Mouse (Mus musculus): ENCODE data around the gene Wdr5b. TPM values are rescaled to one million over a fixed set of nuclear protein-coding genes. Genes with fewer than 3 reads are reported as not detected.
"Not testable (repeated sequence)": the region's sequence is repeated elsewhere in the genome, so short reads cannot be mapped to it uniquely, and the experiment has no call there.

Gene Wdr5b
- polyA plus RNA-seq, 1 experiment from 2014 or later, result 11.6 TPM

DNA sequence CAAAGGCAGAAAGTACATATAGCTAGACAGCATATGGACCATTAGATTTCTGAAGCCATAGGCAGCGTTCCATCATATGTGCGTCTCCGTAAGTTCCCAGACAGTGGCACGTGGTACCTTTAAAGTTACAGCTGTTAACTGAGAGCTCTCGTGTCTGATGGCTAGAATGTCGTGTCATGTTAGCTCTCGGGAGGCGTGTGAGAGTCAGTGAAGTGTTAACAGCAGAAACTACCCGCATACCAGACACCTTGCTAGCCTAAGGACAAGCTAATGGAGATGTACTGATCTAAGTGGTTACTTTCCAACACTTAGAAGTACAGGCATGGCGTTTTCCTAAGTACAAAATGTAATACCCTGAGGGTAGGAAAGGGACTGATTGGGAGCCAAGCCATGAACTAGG lies 2.1 kb downstream of the Wdr5b start:
- DNase-seq (ENCODE audit: low spot score), result no peak
- Histone ChIP-seq H3K27ac (ENCODE audit: low read depth, low read length) (no peak overlapping the region), H3K36me3 (ENCODE audit: control insufficient read depth, insufficient read depth, low read length) (peaks cover 9% of the 10 kb centered on the region; the same call in 1 of the 2 replicates), H3K9me3 (ENCODE audit: control insufficient read depth, low read length) (no peaks in the 10 kb centered on the region), H3K4me3 (ENCODE audit: low read depth, low read length) (no peak overlapping the region), H3K4me2 (ENCODE audit: low read depth, low read length, severe bottlenecking) (no peak overlapping the region), H3K27me3 (ENCODE audit: control insufficient read depth, insufficient read depth, low read length) (no peaks in the 10 kb centered on the region), H3K4me1 (replicated peaks; ENCODE audit: control insufficient read depth, insufficient read depth, low read length) (0 out of 2 replicates have a peak, but pooled peaks cover 6% of the 10 kb centered on the region), H3K9ac (ENCODE audit: low read length) (no peak overlapping the region)
- 88% methylated on average over 10 of the region's 10 CpGs for WGBS
- no peak for ATAC-seq (replicated peaks; ENCODE audit: low FRiP score)

DNA sequence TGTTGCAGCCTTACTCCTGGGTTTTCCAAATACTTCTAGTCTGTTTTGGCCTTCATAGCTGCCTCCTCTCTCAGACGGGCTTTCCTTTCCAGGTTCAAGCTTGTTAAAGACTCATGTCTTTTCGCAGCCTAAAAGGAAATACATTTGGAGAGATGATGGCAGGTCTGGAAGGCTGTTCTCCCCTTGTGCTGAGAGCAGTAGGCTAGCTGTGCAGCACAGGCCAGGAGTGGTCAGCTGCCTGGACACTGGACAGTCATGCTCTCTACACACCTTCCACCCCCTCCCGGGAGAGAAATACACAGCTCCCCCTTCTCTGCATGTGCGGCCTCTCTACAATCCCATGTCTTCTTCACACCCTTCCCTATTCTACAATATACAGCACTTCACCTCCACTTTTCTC lies 3.0 kb downstream of the Wdr5b start:
- H3K27me3 ChIP-seq (ENCODE audit: control insufficient read depth, insufficient read depth, low read length), result no peaks in the 10 kb centered on the region
- H3K4me3 ChIP-seq (ENCODE audit: low read depth, low read length), result no peak overlapping the region
- WGBS, result 84% methylated on average over 4 of the region's 4 CpGs
- H3K27ac ChIP-seq (ENCODE audit: low read depth, low read length), result no peak overlapping the region
- peaks cover 12% of the 10 kb centered on the region for H3K36me3 ChIP-seq (ENCODE audit: control insufficient read depth, insufficient read depth, low read length)
- DNase-seq (ENCODE audit: low spot score) (no peak), ATAC-seq (replicated peaks; ENCODE audit: low FRiP score) (no peak)
- H3K9me3 ChIP-seq (ENCODE audit: control insufficient read depth, low read length), result no peaks in the 10 kb centered on the region
- H3K4me2 ChIP-seq (ENCODE audit: low read depth, low read length, severe bottlenecking), result no peak overlapping the region
- no peak overlapping the region for H3K9ac ChIP-seq (ENCODE audit: low read length)
- 0 out of 2 replicates have a peak, but pooled peaks cover 6% of the 10 kb centered on the region for H3K4me1 ChIP-seq (replicated peaks; ENCODE audit: control insufficient read depth, insufficient read depth, low read length)

DNA sequence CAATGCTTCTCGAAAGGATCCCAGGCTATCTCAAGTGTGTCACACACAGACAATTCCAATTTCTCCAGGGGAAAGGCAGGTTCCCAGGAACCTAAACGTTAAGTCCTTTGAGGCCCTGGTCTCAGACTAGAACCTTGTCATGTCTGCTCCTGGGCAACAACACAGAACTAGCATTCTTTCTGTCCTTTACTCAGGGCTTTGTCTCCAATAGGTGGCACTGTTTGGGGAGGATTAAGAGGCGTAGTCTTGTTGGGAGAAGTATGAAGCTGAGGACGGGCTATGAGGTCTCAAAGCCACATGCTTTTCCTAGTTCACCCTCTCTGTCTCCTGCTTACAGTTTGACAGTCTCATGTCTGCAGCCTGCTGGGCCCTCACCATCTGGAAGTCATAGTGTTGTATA lies 6.5 kb downstream of the Wdr5b start:
- ATAC-seq (replicated peaks; ENCODE audit: low FRiP score) (no peak), DNase-seq (ENCODE audit: low spot score) (no peak)
- H3K27ac ChIP-seq (ENCODE audit: low read depth, low read length), result no peak overlapping the region
- no peak overlapping the region for H3K4me3 ChIP-seq (ENCODE audit: low read depth, low read length)
- H3K4me1 ChIP-seq (replicated peaks; ENCODE audit: control insufficient read depth, insufficient read depth, low read length), result 0 out of 2 replicates have a peak, but pooled peaks cover under 1% of the 10 kb centered on the region
- H3K36me3 ChIP-seq (ENCODE audit: control insufficient read depth, insufficient read depth, low read length), result peaks cover 12% of the 10 kb centered on the region
- WGBS, result 88% methylated on average over 4 of the region's 4 CpGs
- H3K9ac ChIP-seq (ENCODE audit: low read length), result no peak overlapping the region
- H3K27me3 ChIP-seq (ENCODE audit: control insufficient read depth, insufficient read depth, low read length), result no peaks in the 10 kb centered on the region
- no peak overlapping the region for H3K4me2 ChIP-seq (ENCODE audit: low read depth, low read length, severe bottlenecking)
- H3K9me3 ChIP-seq (ENCODE audit: control insufficient read depth, low read length), result no peaks in the 10 kb centered on the region

DNA sequence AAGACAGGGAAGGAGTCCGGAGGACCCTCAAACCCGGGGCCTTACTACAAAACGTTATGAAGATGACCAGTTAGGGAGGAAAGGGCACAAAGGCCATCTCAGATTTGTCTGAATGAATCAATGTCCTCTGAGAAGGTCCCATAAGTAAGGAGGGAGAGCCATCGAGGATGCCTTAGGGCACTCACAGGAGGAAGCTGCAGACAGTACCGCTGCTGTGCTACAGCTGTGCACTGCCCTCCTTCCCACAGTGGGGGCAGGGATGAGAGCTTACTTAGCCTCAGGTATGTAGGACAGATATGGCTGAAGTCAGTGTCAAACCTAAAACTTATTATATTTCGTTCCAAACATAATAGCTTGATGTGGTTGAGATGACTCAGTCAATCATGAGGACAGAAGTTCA lies 10.5 kb downstream of the Wdr5b start:
- no peaks in the 10 kb centered on the region for H3K9me3 ChIP-seq (ENCODE audit: control insufficient read depth, low read length)
- ATAC-seq (replicated peaks; ENCODE audit: low FRiP score), result no peak
- no peak overlapping the region for H3K4me2 ChIP-seq (ENCODE audit: low read depth, low read length, severe bottlenecking)
- H3K9ac ChIP-seq (ENCODE audit: low read length), result no peak overlapping the region
- no peak overlapping the region for H3K4me3 ChIP-seq (ENCODE audit: low read depth, low read length)
- WGBS, result 88% methylated on average over 6 of the region's 6 CpGs
- H3K27me3 ChIP-seq (ENCODE audit: control insufficient read depth, insufficient read depth, low read length), result no peaks in the 10 kb centered on the region
- H3K36me3 ChIP-seq (ENCODE audit: control insufficient read depth, insufficient read depth, low read length), result peaks cover 10% of the 10 kb centered on the region
- DNase-seq (ENCODE audit: low spot score), result no peak
- H3K4me1 ChIP-seq (replicated peaks; ENCODE audit: control insufficient read depth, insufficient read depth, low read length), result no peaks in the 10 kb centered on the region
- H3K27ac ChIP-seq (ENCODE audit: low read depth, low read length), result no peak overlapping the region

- H3K4me3 ChIP-seq (ENCODE audit: low read depth, low read length), result no peak overlapping the region
- H3K36me3 ChIP-seq (ENCODE audit: control insufficient read depth, insufficient read depth, low read length), result no peaks in the 10 kb centered on the region; the same call in 1 of the 2 replicates
- H3K27ac ChIP-seq (ENCODE audit: low read depth, low read length), result no peak overlapping the region
- ATAC-seq (replicated peaks; ENCODE audit: low FRiP score), result no peak
- H3K9ac ChIP-seq (ENCODE audit: low read length), result no peak overlapping the region
- H3K9me3 ChIP-seq (ENCODE audit: control insufficient read depth, low read length), result no peaks in the 10 kb centered on the region
- H3K27me3 ChIP-seq (ENCODE audit: control insufficient read depth, insufficient read depth, low read length), result no peaks in the 10 kb centered on the region
- no peaks in the 10 kb centered on the region for H3K4me1 ChIP-seq (replicated peaks; ENCODE audit: control insufficient read depth, insufficient read depth, low read length)
- 90% methylated on average over 6 of the region's 6 CpGs for WGBS
- no peak overlapping the region for H3K4me2 ChIP-seq (ENCODE audit: low read depth, low read length, severe bottlenecking)
- DNase-seq (ENCODE audit: low spot score), result no peak
These were observed 12.7 kb downstream of the Wdr5b start for GRCm38 (mm10) chr16:36053524-36054275.

DNA sequence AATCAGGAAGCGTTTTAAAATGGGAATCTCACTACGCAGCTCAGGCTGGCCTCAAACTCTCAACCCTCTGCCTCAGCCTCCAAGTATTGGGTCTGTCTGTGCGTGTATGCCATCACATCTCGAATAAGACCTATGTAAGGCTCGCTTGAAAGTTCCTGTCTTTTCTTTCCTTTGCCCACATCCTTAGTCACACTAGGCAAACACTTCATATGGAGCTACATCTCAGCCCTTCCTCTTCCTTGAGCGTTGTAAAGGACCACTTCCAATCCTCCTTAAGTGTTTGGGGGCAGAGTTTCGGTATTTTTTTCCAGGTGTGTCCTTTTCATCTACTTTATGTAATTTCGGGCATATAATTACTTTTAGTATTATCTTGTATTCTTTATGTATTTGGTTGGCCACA lies 13.9 kb downstream of the Wdr5b start:
- H3K9ac ChIP-seq (ENCODE audit: low read length), result no peak overlapping the region
- no peaks in the 10 kb centered on the region for H3K9me3 ChIP-seq (ENCODE audit: control insufficient read depth, low read length)
- ATAC-seq (replicated peaks; ENCODE audit: low FRiP score), result no peak
- H3K27ac ChIP-seq (ENCODE audit: low read depth, low read length), result no peak overlapping the region
- H3K27me3 ChIP-seq (ENCODE audit: control insufficient read depth, insufficient read depth, low read length), result no peaks in the 10 kb centered on the region
- H3K4me3 ChIP-seq (ENCODE audit: low read depth, low read length), result no peak overlapping the region
- WGBS, result 92% methylated on average over 8 of the region's 8 CpGs
- H3K36me3 ChIP-seq (ENCODE audit: control insufficient read depth, insufficient read depth, low read length), result no peaks in the 10 kb centered on the region; the same call in 1 of the 2 replicates
- H3K4me1 ChIP-seq (replicated peaks; ENCODE audit: control insufficient read depth, insufficient read depth, low read length), result no peaks in the 10 kb centered on the region
- H3K4me2 ChIP-seq (ENCODE audit: low read depth, low read length, severe bottlenecking), result no peak overlapping the region
- DNase-seq (ENCODE audit: low spot score), result no peak

DNA sequence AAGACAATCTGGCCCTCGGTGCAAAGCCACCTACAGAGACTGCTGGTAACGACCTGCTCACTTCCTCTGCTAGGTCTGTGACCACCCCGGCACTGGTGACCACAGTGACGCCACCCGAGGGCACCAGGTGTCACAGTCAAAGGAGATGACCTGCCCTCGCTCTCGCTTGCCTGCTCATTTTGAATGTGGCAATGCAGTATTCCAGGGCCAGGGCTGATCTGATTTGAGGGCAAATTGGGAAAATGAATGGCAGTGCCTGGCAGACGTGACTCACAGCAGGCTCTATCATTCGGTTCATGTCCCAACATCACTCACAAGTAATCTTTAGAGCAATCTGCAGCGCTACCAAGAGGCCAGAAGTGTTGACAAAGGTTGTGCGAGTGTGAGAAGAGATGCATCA lies 15.4 kb downstream of the Wdr5b start:
- Histone ChIP-seq H3K27ac (ENCODE audit: low read depth, low read length) (no peak overlapping the region), H3K9me3 (ENCODE audit: control insufficient read depth, low read length) (no peaks in the 10 kb centered on the region), H3K27me3 (ENCODE audit: control insufficient read depth, insufficient read depth, low read length) (no peaks in the 10 kb centered on the region), H3K36me3 (ENCODE audit: control insufficient read depth, insufficient read depth, low read length) (no peaks in the 10 kb centered on the region; the same call in 1 of the 2 replicates), H3K4me1 (replicated peaks; ENCODE audit: control insufficient read depth, insufficient read depth, low read length) (no peaks in the 10 kb centered on the region), H3K9ac (ENCODE audit: low read length) (no peak overlapping the region), H3K4me2 (ENCODE audit: low read depth, low read length, severe bottlenecking) (no peak overlapping the region), H3K4me3 (ENCODE audit: low read depth, low read length) (no peak overlapping the region)
- ATAC-seq (replicated peaks; ENCODE audit: low FRiP score), result no peak
- DNase-seq (ENCODE audit: low spot score), result no peak
- WGBS, result 76% methylated on average over 11 of the region's 11 CpGs

DNA sequence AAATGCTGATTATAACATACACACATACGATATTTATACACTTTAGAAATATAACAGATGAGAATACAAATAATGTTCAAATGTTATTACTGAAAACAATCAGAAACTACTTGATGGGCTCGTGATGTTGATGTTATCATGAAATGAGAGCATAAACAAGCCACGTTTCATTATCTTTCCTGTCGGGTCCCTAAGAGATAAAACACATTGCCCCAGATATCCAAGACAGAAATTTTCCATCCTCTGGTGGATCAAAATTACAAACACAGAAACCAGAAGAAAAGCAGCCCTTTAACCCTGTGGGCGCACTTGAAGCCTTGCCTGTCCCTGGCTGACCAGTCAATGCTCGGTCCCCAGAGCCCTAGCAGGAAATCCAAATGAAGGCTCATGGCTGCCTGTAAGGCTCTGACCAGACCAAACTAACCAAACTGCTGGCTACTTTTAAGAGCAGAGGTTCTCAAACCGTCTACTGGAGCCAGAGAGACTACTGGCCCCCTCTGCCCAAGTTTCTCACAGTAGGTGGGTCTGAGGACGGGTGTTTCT lies 17.0 kb downstream of the Wdr5b start:
- DNase-seq (ENCODE audit: low spot score) (no peak), ATAC-seq (replicated peaks; ENCODE audit: low FRiP score) (no peak)
- no peak overlapping the region for H3K4me3 ChIP-seq (ENCODE audit: low read depth, low read length)
- H3K27me3 ChIP-seq (ENCODE audit: control insufficient read depth, insufficient read depth, low read length), result no peaks in the 10 kb centered on the region
- H3K9me3 ChIP-seq (ENCODE audit: control insufficient read depth, low read length), result no peaks in the 10 kb centered on the region
- no peak overlapping the region for H3K9ac ChIP-seq (ENCODE audit: low read length)
- no peaks in the 10 kb centered on the region for H3K4me1 ChIP-seq (replicated peaks; ENCODE audit: control insufficient read depth, insufficient read depth, low read length)
- WGBS, result 91% methylated on average over 8 of the region's 8 CpGs
- H3K36me3 ChIP-seq (ENCODE audit: control insufficient read depth, insufficient read depth, low read length), result no peaks in the 10 kb centered on the region
- H3K27ac ChIP-seq (ENCODE audit: low read depth, low read length), result no peak overlapping the region
- H3K4me2 ChIP-seq (ENCODE audit: low read depth, low read length, severe bottlenecking), result no peak overlapping the region

- not testable (repeated sequence) for DNase-seq (ENCODE audit: low spot score); H3K27me3 ChIP-seq (ENCODE audit: control insufficient read depth, insufficient read depth, low read length); H3K27ac ChIP-seq (ENCODE audit: low read depth, low read length); H3K4me2 ChIP-seq (ENCODE audit: low read depth, low read length, severe bottlenecking); H3K9ac ChIP-seq (ENCODE audit: low read length); H3K4me1 ChIP-seq (replicated peaks; ENCODE audit: control insufficient read depth, insufficient read depth, low read length); H3K4me3 ChIP-seq (ENCODE audit: low read depth, low read length); ATAC-seq (replicated peaks; ENCODE audit: low FRiP score); H3K36me3 ChIP-seq (ENCODE audit: control insufficient read depth, insufficient read depth, low read length); H3K9me3 ChIP-seq (ENCODE audit: control insufficient read depth, low read length)
- 72% methylated on average over 1 of the region's 1 CpGs for WGBS
These were observed 21.5 kb downstream of the Wdr5b start for GRCm38 (mm10) chr16:36062534-36062933.

Measured in forebrain, embryonic 11.5 days (tissue).